Mouse (Mus musculus) E14TG2a.4 (cell line): Measurements from ENCODE around the gene Polg.

Experiments
- CTCF ChIP-seq: conservative IDR thresholded peaks from 2 replicates; pipeline ENCODE4 v1.5.1; 2014; ENCODE audit warnings: low read length
- NANOG ChIP-seq: IDR thresholded peaks from 2 replicates; pipeline ENCODE4 v1.6.1; 2014; ENCODE audit warnings: borderline replicate concordance, low read length, mixed read lengths
- POU5F1 ChIP-seq: IDR thresholded peaks from 2 replicates; pipeline ENCODE4 v1.6.1; 2014; ENCODE audit warnings: low read length, borderline replicate concordance

DNA sequence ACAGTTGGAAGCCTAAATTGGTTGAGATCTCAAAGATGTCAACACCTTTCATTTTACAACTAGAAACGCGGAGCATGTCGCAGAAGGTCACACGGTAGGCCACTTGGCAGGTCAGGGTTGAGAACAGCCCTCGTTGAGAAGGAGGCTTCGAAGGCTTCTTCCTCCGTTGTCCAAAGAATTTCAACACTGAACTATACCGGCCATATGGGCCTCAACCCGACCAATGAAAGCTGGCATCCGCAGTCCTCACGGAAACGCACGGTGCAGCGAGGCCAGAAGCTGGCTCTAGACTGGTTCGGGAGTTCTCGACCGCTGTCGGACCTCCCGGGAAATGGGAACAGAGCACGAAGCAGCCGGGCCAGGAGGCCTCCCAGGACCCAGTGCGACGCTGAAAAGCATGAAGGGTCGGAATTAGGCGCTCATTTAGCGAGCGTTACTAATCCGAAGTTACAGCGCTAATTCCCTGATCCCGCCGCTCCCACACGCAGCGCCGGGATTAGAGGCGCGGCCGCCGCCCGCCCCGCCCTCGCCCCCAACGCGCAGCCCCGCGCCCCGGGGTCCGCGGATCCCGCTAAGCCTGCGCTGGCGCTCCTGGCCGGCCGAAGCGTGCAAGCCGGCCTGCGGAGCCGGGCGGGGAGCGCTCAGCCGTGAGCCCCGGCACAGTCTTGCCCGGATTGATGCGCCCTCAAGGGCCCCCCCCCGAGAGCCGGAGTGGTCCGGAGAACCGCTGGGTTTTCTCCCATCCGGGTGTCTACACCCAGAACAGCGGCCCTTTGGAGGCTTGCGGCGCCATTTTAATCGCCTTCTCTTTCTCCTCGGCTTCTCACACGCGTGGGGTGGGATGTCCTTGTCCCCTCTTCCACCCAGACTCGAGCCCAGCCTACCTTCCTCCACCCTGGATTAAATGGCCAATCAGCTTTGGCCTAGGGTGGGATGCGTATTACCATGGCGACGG lies 42.4 kb upstream of the Polg start:
- TF ChIP-seq CTCF, result no peak
- TF ChIP-seq NANOG, result no peak
- no peak for TF ChIP-seq POU5F1
